Mouse (Mus musculus) cortical plate, adult 2 months (tissue): Measurements from ENCODE around the gene Cd300lg.

Experiments used
- CTCF ChIP-seq: fragments of 200-500 bp; IDR thresholded peaks from 2 replicates; pipeline ENCODE4 v1.5.1; 2011; ENCODE audit warnings: mild to moderate bottlenecking, control low read depth, low read length; ENCODE audit not compliant: insufficient read depth; ENCODE audit errors: extremely low read depth
- POLR2A ChIP-seq: fragments of 200-500 bp; IDR thresholded peaks from 2 replicates; pipeline ENCODE4 v1.6.1; 2011; ENCODE audit warnings: mild to moderate bottlenecking, low read length, control low read depth; ENCODE audit not compliant: insufficient read depth; ENCODE audit errors: extremely low read depth

GRCm38 (mm10) chr11:102042971-102043370, 1.7 kb downstream of the Cd300lg start:
- TF ChIP-seq CTCF (no peak), POLR2A (no peak)
